Mouse (Mus musculus): ENCODE measurements at regions not wholly inside any gene's neighbourhood (a gene's known extent, or its start where the extent isn't known, plus 50 kb on each side); places are given as distances from the start of the nearest gene placed in this dataset.
A peak's percentile ranks its signal among the peaks of the same experiment; 100 is the strongest.

- intact Hi-C loops (cut with DNase I; ENCODE audit: low total_unique reads): no loop called here
- DNase-seq: no peak
Measured at GRCm38 (mm10) chr6:101616776-101617175, 239.1 kb upstream of the Pdzrn3 start.

- DNase-seq: no peak
- intact Hi-C loops (cut with DNase I; ENCODE audit: low total_unique reads): no loop called here
Measured at GRCm38 (mm10) chr6:101609015-101609414, 231.3 kb upstream of the Pdzrn3 start.

GRCm38 (mm10) chr6:101603083-101603482 is 225.4 kb upstream of the Pdzrn3 start:
- intact Hi-C loops (cut with DNase I; ENCODE audit: low total_unique reads): no loop called here
- DNase-seq: no peak

- DNase-seq: no peak
- intact Hi-C loops (cut with DNase I; ENCODE audit: low total_unique reads): no loop called here
Measured at GRCm38 (mm10) chr6:101596995-101597394, 219.3 kb upstream of the Pdzrn3 start.

- intact Hi-C loops (cut with DNase I; ENCODE audit: low total_unique reads): no loop called here
- DNase-seq: peak; percentile 36
Measured at GRCm38 (mm10) chr6:101593782-101594641, 216.3 kb upstream of the Pdzrn3 start.

GRCm38 (mm10) chr6:101585871-101586270 is 208.2 kb upstream of the Pdzrn3 start:
- DNase-seq: no peak
- intact Hi-C loops (cut with DNase I; ENCODE audit: low total_unique reads): no loop called here

GRCm38 (mm10) chr6:101580824-101581223 is 203.1 kb upstream of the Pdzrn3 start:
- intact Hi-C loops (cut with DNase I; ENCODE audit: low total_unique reads): no loop called here
- DNase-seq: no peak

- no peak for DNase-seq
- intact Hi-C loops (cut with DNase I; ENCODE audit: low total_unique reads): no loop called here
Measured at GRCm38 (mm10) chr6:101556096-101556495, 178.4 kb upstream of the Pdzrn3 start.

- intact Hi-C loops (cut with DNase I; ENCODE audit: low total_unique reads): no loop called here
- no peak for DNase-seq
Measured at GRCm38 (mm10) chr6:101554965-101555604, 177.4 kb upstream of the Pdzrn3 start.

GRCm38 (mm10) chr6:101550501-101551268 is 173.0 kb upstream of the Pdzrn3 start:
- intact Hi-C loops (cut with DNase I; ENCODE audit: low total_unique reads): no loop called here
- DNase-seq: no peak

- no peak for DNase-seq
- intact Hi-C loops (cut with DNase I; ENCODE audit: low total_unique reads): loop anchor here (10.0 kb wide), 1 partner anchor 153 kb away; no protein-coding TSS in a partner anchor
Measured at GRCm38 (mm10) chr6:101537581-101537980, 159.9 kb upstream of the Pdzrn3 start.

GRCm38 (mm10) chr6:101534214-101535052 is 156.7 kb upstream of the Pdzrn3 start:
- intact Hi-C loops (cut with DNase I; ENCODE audit: low total_unique reads): loop anchor here (2.0 to 10.0 kb wide), 2 partner anchors 150 to 268 kb away; no protein-coding TSS in a partner anchor
- peak; percentile 16 for DNase-seq

- intact Hi-C loops (cut with DNase I; ENCODE audit: low total_unique reads): loop anchor here (10.0 kb wide), 1 partner anchor 148 kb away; no protein-coding TSS in a partner anchor
Measured at GRCm38 (mm10) chr6:101532436-101532835, 154.7 kb upstream of the Pdzrn3 start.

GRCm38 (mm10) chr6:101531914-101532313 is 154.2 kb upstream of the Pdzrn3 start:
- no peak for DNase-seq

More at GRCm38 (mm10) chr6:101532436-101532835, 154.7 kb upstream of the Pdzrn3 start:
- peak; percentile 40 for DNase-seq

GRCm38 (mm10) chr6:101525129-101525528 is 147.4 kb upstream of the Pdzrn3 start:
- no peak for DNase-seq
- intact Hi-C loops (cut with DNase I; ENCODE audit: low total_unique reads): no loop called here

More at GRCm38 (mm10) chr6:101531914-101532313, 154.2 kb upstream of the Pdzrn3 start:
- intact Hi-C loops (cut with DNase I; ENCODE audit: low total_unique reads): loop anchor here (10.0 kb wide), 1 partner anchor 147 kb away; no protein-coding TSS in a partner anchor

- no peak for DNase-seq
- intact Hi-C loops (cut with DNase I; ENCODE audit: low total_unique reads): no loop called here
Measured at GRCm38 (mm10) chr6:101521316-101521715, 143.6 kb upstream of the Pdzrn3 start.

- no peak for DNase-seq
- intact Hi-C loops (cut with DNase I; ENCODE audit: low total_unique reads): no loop called here
Measured at GRCm38 (mm10) chr6:101520755-101521154, 143.1 kb upstream of the Pdzrn3 start.

GRCm38 (mm10) chr6:101518904-101519701 is 141.4 kb upstream of the Pdzrn3 start:
- intact Hi-C loops (cut with DNase I; ENCODE audit: low total_unique reads): no loop called here
- peak; percentile 25 for DNase-seq

Measured in gastrocnemius, postnatal 14 days (tissue).